Mouse (Mus musculus): ENCODE results near the gene 1600002K03Rik.
"Not testable (repeated sequence)": the region's sequence is repeated elsewhere in the genome, so short reads cannot be mapped to it uniquely, and the experiment has no call there.

1600002K03Rik gene

DNA sequence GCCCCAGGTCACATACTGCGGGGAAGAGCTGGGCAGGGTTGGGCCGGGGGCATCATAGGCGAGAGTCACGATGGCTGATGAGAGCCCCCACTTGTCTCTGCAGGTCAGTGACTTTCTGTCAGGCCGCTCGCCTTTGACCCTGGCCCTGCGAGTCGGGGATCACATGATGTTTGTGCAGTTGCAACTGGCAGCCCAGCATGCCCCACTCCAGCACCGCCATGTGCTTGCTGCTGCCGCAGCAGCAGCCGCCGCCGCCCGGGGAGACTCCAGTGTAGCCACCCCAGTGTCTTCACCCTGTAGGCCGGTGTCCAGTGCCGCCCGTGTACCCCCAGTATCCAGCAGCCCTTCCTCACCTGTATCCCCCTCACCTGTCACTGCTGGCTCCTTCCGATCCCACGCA, 19.0 kb upstream of the 1600002K03Rik start:
- DNase-seq (ENCODE audit: low spot score in 2 of 2), result no peak

DNA sequence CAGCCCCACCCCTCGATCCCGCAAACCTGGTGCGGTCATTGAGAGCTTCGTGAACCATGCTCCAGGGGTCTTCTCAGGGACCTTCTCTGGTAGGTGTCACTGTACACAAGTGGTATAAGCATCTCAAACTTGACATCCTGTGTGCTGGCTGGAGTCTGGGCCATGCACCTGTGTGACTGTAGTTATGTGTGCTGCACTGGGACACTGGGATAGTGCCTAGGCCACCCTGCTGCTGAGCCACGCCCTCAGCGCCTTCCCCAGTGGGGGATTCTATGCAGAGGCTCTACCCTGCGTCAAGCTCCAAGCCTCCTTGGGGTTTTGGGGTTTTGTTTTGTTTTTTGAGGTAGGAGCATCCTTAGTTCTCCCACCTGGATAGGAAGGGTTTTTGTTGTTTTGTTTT, 18.4 kb upstream of the 1600002K03Rik start:
- no peak for DNase-seq (ENCODE audit: low spot score in 2 of 2)

DNA sequence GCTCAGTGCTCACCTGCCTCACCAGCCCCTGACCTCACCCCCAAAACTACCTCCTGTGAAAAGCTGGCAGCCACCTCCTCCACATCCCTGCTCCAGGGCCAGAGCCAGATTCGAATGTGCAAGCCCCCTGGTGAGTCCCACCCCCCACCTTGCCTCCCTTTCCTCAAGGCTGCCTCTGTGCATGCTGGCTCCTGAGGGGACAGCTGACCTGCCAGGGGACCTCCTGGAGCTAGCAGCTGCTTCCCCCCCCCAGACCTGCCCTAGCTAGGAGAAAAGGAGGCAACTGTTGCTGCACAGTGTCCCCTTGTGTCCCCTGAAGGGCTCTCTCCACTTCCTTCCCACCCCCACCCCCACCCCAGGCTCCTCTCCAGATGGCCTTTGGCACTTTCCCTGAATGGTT, 17.5 kb upstream of the 1600002K03Rik start:
- no peak for DNase-seq (ENCODE audit: low spot score in 2 of 2)

DNA sequence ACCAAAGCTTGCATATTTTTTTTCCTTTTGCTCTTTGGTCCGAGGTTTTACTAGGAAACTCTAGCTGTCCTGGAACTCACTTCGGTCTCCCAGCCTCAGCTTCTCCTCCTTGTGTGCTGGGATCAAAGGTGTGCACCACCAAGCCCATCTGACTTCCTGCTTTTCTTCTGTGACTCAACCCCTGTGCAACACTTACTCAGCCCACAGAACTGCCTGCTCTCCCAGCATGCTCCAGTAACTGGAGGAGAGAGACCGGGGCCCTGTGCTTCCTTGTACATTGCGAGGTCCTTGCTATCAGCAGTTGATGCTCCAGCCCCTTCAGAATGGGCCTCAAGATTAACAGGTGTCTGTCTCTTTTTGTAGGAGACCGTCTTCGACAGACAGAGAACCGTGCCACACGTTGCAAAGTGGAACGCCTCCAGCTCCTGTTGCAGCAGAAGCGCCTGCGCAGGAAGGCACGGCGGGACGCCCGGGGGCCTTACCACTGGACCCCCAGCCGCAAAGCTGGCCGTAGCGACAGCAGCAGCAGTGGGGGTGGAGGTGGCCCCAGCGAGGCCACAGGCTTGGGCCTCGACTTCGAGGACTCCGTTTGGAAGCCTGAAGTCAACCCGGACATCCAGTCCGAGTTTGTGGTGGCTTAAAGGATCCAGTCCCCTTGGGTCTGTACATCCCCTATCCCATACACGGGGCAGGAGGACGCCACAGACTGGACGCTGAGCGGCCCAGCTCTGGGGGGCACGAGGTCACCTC, 16.6 kb upstream of the 1600002K03Rik start:
- no peak for DNase-seq (ENCODE audit: low spot score in 2 of 2)

DNA sequence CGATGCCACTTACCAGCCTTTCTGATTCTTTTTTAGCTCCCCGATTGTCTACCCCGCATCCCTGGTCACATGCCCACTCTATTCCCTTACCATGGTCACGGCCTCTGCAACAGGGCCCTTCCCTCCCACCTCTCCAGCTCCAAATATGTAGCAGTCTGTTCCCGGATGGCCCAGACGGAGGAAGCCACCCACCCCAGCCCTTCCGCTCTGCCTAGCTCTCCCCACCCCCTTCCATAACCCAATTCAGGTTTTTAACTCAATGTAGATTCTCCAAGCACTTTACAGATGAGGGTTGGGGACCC, 16.0 kb upstream of the 1600002K03Rik start:
- DNase-seq (ENCODE audit: low spot score in 2 of 2), result no peak

DNA sequence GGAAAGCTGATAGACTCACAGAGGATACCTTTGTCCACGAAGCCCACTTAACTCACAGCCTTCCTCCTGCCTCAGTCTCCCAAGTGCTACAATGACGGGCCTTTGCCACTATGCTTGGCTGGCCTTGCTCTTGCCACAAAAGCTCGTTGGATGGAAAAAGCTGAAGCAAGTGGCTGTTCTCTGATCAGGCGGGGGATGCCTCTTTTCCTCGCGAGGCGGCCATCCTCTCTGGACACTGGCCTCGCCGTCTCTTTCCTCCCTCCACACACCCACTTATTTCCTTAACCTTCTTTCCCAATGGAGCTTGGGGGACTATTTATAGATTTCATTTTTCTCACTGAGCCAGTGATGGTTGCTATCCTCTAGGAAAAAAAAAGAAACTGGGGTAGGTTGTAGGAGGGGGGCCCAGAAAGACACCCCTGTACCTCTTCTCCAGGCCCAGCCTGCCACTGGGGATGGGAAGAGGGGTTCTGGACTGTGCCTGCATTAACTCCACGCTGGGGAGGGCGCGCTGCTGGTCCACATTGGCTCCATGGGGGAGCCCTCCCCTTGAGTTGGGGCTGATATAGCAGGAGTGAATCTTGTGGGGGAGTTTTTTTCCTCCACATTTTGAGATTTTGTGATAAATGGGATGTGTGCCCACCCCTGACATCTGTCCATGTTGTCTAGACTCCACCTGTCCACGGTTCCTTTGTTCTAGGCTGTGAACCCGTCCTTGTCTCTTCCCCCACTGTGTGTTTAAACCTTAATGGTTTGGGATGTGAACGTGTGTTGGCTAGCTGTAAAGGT, 15.4 kb upstream of the 1600002K03Rik start:
- no peak for DNase-seq (ENCODE audit: low spot score in 2 of 2)

DNA sequence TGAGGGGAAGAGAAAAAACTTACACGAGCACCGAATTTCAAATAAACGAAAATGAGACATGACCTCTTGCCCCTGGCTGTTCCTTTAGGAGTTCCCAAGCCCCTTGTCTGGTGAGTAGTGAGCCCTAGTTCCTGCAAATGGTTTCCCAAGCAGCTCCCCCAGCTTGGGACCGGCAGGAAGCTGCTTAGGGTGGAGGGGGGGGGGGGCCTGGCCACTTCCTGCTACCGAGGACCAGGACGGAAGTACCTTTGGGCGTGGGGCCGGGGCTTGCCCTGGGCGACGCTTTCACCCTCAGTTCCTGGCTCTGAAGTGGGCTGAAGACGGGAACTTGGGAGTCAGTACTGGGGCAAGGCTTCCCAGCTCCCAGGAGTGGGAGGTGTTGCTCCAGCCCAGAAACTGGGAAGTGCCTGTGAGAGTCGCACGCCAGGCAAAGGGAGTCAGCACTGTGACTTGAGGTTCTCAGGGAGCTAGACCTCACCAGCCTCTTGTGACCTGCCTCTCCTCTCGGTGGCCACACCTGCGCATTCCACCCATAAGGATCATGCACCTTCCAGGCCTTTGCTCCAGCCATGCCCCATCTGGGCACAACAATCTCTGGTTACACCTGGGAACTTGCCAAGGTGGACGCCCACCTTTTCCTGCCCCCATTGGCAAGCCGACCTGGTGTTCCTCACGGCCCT, 14.3 kb upstream of the 1600002K03Rik start:
- peak; percentile 65 to 66 for DNase-seq (ENCODE audit: low spot score in 2 of 2)

DNA sequence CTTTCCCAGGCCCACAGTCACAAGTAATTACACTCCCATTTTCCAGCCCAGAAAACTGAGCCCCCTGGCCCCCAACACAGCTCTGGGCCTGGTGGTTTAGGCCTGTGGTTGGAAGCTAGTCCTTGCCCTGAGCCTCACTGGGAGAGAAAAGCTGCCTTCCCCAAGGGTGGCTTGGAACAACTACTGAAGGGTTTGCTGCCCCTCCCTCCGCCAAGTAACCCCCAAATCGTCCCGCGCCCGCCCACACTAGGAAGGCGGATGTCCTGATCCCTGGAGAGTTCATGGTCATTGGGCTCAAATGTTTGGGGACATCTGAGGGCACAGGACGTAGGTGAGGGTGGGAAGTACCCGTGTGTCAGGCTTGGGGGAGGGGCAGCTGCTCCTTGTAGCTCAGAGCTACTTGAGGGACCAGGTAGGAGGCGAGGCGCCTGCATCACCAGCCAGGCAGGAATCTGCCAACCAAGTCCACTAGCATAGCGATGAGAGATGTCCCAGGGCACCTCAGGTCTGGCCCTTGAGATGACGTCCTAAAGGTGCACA, 13.7 kb upstream of the 1600002K03Rik start:
- peak in 1 of 2 experiments; percentile 67 for DNase-seq (ENCODE audit: low spot score in 2 of 2)

DNA sequence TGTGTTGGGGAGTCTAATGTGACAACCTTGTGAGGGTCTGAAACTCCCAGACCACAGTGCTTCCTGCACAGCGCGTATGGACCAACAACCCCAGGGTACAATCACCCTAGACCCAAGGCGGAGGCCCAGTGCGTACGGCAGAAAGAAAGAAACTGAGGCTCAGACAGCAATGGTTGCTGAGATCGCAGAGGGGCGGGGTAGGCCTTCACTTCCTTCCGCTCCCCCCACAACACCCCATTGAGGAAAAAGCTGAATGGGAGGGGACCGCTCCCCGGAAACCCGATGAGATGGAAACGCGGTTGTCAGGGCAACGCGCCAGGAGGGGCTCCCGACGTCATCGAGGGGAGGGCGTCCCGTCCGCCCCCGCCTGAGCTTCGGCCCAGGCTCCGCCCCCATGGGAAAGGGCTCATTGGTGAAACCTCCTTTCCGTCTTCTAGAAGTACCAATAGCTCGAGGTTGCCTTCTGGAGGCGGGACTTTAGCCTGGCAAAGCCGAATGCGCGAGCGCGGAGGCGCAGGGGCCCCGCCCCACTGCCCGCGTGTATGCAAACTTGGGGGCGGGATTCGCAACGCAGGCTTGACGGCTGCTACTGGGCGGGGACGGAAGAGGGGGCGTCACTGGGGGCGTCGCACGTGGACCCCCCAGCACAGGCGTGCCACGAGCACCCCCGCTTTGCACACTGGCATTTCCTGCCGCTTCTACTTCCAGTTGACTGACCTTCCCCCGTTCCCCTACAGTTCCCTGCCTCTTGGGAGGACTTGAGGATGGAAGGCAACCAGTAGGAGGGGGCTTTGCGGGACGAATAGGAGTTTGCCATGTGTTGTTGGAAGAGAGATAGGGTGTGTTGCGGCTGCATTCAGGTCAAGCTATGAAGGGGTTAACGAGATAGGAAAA, 12.9 kb upstream of the 1600002K03Rik start:
- peak; percentile 99 to 100 for DNase-seq (ENCODE audit: low spot score in 2 of 2)

DNA sequence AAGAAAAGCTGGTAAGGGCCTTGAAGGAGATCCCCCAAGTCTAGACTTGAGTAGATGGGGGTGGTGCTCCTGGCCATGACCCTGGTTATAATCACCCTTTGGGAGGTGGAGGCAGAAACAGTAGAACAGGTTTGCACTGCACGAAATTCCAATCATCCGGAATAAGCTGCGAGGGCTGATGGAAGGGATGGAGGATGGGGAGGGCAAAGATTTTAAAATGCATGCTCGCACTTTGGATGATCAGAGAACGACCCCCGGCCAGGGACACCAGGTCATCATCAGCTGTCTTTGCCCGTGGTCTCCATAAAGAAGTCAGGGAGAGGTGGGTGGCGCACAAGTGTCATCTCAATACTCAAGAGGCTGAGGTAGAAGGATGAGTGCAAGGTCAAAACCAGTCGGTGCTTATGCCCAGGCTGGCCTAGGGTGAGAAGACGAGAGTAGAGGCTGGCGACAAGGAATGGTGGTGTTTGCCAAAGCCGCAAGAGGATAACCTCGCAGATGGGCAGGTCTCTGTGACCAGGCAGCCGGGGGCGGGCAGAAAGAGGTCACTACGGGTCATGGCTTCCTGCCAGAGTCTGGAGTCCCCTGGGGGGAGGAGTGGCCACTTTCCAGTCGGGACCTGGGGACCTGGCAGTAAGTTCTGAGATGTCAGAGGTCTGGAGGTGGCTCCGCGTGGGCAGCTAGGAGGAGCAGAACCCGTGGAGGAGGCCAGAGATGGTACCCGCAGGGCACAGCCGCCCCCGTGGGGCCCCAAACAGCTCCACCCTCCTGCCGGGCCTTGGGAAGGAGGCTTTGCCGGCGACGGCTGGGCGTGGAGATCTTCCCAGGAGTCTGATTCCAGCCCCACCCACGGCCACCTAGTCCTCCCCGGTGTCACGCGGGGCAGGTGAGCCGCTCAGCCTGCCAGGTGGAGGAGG, 12.0 kb upstream of the 1600002K03Rik start:
- DNase-seq (ENCODE audit: low spot score in 2 of 2), result no peak

DNA sequence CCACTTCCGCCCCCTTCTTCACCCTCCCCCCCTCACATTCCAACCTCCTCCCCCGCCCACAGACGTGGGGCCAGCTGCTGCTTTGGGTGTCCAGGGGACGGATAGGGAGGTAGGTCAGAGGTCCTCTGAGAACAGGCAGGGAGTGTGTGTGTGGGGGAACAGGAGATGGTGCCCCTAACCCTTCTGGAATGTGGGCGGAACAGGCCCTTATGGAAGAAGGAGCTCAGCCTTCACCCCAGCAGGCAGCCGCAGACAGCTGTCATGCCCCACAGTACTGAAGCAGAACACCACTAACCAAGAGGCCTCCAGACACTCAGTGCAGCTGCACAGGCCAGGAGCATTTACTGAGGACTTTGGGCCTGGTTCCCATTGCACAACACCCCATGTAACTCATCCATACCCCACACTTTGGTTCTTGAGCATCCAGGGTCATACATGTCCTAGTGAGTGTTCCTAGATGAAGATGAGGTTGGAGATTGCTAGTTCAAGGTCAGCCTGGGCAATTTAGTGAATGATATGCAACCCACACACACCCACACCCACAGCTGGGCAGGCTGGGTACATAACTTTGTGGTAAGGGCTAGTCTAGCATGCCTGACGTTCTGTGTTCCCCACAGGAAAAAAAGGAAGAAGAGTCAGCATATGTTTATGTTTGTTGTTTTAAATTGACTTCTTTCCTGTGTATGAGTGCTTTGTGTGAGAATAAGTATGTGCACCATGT, 11.1 kb upstream of the 1600002K03Rik start:
- DNase-seq (ENCODE audit: low spot score in 2 of 2), result peak in 1 of 2 experiments; percentile 36

DNA sequence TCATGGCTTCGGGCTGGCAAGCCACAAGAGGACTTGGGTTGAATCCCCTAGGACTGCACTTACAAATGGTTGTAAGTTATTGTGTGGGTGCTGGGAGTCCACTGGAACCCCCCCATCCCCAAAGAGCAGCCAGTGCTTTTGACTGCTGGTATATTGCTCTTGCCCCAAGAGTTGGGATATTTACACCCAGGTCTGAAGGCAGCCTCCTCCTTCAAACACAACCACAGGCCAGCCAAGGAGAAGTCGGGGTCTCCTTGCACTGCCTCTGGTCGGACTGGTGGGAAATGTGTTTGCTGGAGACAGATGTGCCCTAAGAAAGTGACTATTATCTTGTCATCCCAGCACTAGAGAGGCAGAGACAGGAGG, 10.5 kb upstream of the 1600002K03Rik start:
- no peak for DNase-seq (ENCODE audit: low spot score in 2 of 2)

DNA sequence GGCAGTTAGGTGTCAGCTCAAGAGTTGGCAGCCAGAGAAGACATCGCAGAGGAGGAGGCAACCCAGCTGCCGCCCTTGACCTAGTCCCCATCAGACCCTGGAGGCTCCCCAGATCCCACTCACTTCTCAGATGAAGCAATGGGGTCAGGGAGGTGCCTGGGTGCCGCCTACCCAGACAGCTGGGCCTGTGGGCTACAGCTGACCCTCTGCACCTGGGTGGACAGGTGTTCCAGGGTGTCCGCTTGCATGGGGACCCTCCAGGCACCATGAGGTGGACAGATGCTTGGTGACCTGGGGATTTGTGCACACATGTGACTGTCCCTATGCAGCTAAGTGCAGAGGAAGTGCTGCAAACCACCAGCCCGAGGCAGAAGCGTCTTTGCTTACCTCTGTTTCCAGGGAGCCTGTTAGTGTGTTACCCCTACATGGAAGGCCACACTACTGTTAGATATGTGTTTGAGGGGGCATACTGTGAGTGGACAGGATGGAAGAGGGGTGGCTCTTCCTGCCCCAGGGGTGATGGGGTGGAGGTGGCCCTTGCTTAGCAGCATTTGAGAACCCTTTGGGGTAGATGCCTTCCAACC, 9.9 kb upstream of the 1600002K03Rik start:
- no peak for DNase-seq (ENCODE audit: low spot score in 2 of 2)

DNA sequence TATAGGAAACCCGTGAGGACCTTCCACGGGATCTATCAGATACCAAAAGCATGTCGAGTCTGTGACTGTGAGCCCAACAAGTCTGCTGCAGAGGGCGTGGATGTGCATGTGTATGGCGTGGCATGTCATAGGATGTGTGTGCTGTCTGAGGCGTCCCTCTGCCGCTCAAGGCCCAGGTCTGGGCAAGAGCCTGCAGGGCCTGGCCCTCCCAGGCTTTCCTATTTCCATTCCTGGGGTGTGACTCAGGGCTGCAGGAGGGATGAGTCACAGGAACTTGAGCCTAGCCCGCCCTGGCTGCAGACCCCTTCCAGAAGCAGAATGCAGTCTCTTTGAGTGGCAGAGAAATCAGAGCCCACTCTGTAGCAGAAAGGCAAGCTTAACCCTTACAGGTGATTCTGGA, 9.0 kb upstream of the 1600002K03Rik start:
- DNase-seq (ENCODE audit: low spot score in 2 of 2), result no peak

DNA sequence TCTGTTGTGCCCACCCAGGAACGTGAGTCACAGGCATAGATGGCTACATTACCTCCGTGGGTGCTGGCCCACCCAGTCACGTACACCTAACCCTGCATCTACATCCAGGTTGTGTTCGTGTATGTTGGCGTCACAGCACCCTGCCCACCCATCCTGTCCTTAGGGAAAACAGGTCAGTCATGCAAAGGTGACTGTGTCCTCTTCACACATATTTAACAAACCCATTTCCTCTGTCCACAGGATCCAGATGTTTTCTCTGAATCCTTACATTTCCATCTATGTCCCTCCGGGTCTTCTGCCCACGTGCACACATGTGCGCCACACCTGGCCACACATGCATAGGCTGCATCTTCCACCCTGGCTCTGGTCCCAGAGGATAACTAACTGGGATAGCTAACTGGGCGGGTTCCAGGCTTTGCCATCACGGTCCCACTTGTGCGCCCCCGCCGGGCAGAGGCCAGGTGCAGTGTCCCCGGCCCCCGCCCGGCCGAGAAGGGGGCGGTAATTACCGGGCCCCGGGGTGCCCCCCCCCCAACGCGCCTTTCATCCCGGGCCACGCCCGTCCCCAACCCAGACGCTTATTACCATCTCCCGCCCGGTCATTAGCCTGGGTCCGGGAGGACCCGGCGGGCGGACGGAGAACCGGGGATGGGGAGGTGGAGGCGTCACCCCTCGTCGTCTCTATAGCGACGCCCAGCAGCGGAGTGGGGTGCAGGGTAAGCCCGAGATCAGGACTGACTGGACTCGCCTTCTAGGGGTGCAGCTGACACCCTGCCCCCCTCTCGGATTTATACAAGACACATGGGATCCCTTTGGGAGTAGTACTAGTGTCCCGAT, 8.4 kb upstream of the 1600002K03Rik start:
- no peak for DNase-seq (ENCODE audit: low spot score in 2 of 2)

DNA sequence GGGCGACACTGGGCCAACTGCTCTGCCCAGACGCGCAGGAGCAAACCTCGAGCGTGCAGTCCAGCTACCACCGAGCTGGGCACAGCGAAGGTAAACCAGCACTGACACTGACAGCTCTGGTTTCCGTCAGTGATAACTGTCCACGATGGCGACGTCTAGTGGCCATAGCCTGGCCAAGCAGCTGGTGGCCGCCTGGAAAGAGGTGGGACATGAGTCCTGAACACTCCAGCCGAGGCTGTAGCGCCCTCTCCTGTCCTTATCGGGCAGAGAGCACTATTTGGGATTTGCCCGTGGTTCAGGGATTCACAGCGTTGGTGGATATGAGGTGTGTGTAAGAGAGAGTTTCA, 7.8 kb upstream of the 1600002K03Rik start:
- peak; percentile 83 to 85 for DNase-seq (ENCODE audit: low spot score in 2 of 2)

DNA sequence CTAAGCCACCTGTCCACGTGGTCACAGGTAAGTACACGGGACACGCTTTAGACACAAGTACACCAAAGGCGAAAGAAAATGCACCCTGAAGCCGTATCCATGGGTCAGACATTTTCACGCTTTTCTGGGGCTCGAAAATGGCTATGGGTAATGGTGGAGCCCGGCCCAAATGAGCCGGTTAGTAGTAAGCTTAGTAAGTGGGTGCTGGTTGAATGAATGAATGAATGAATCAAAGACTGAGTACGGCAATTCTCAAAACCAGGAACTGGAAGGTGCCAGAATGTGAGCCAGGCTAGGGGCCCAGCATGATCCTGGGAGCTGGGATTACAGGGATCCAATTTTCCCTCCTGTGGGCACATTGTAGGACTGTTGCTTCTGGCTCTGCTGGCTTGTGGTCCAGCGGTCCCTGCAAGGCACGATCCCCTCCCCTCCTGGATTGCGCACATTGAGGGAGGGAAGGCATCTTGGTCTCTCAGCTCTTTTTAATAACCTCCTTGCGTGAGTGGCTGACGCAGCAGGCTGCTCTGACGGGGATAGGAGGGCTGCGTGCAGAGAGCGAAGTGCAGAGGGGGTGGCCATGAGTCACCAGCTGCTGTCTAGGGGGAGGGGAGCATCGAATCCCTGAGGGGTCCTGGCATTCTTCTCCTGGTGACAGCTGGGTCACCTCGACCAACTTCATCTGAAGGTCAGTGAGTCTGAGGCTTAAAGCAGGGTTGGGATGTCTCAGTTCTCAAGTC, 7.2 kb upstream of the 1600002K03Rik start, which contains the start of gene Cirbp:
Cirbp (plus strand) TSS at position 594 of the 737 bp plus-strand sequence.
- no peak for DNase-seq (ENCODE audit: low spot score in 2 of 2)

DNA sequence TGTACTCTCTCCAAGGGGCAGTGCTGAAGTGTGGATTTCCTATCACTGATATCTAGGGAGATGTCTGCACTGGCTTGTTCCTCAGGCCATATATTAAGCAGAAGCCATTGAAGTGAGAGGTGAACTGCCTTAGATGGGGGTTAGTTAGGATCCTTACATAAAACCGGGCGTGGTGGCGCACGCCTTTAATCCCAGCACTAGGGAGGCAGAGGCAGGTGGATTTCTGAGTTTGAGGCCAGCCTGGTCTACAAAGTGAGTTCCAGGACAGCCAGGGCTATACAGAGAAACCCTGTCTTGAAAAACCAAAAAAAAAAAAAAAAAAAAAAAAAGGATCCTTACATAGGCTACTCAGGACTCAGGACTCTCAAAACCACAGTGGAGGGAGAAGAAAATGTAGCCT, 6.6 kb upstream of the 1600002K03Rik start:
- DNase-seq (ENCODE audit: low spot score in 2 of 2), result not testable (repeated sequence)

Measured in thymus, postnatal 10 days (tissue).